Mouse (Mus musculus): ENCODE results near the gene Nufip2.

DNA sequence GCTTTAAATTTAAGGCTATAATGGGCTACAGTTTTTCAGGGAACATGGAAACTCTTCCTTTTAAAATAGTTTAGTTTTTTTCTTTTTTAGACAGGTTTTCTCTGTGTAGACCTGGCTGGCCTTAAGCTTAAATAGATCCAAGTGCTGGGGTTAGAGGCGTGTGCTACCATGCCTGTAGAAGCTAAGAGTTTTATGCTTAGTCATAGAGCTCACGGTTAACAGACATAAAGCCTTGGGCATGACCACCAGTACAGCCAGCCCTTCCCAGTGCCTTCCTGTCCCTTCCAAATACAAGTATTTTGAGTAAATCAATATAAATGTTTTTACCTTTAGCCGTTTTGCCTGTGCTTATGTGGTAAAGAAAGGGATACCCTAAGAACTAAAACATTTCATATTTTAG is 20.0 kb downstream of the Nufip2 start:
- TF ChIP-seq EP300 (IDR thresholded peaks at IDR 0.05), result no peak
- TF ChIP-seq CTCF (IDR thresholded peaks at IDR 0.05), result no peak
